Mouse (Mus musculus): ENCODE data around the gene Hist1h2be.
"Not testable (repeated sequence)": the region's sequence is repeated elsewhere in the genome, so short reads cannot be mapped to it uniquely, and the experiment has no call there.

DNA sequence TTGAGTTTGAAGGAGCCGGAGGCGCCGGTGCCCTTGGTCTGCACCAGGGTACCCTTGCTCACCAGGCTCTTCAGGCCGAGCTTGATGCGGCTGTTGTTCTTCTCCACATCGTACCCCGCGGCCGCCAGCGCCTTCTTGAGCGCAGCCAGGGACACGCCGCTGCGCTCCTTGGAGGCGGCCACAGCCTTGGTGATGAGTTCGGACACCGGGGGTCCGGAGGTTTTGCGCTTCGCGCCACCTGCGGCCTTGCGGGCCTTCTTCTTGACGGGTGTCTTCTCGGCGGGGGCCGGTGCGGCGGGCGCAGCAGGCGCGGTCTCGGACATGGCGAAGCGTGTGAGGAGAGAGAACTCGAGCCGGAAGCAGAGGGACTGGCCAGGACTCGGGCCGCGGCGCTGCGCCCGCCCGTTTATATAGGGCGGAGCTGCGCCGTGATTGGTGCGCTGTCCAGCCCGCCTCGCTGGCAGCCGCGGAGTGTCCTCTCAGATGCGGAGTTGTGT lies 1.3 kb upstream of the Hist1h2be start, which contains the start of gene Hist1h1e:
- TF ChIP-seq CTCF (IDR thresholded peaks at IDR 0.05; ENCODE audit: control insufficient read depth, insufficient read depth, low read length), result not testable (repeated sequence)
- TF ChIP-seq POLR2A (IDR thresholded peaks at IDR 0.05; ENCODE audit: borderline replicate concordance, control insufficient read depth, low read depth, low read length), result peak; percentile 98
